Comparison of ENCODE assay signal across 29 mouse cellular contexts in the genomic region with DNA sequence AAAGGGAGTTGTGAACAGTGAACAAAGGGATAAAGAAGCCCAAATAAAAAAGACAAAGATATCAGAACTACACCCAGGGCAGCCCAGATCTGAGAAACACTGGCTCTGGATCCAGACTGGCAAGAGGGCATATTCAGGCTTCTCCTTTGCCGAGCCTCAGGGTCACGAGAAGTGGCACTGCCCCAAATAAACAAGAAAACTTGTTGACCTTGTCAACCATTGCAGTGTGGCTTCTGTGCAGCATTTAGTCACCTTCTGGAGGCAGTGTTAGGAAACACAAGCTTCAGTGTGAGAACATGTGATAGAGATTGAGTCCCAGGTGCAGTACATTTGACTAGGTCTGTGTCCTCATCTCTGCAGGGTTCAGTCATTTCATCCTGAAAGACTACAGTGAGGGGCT. TPM values are rescaled to one million over a fixed set of nuclear protein-coding genes. Genes with fewer than 3 reads are reported as not detected.
DNase-seq lines count a peak whose midpoint lies in the region; ATAC-seq lines count a peak whose summit lies in the region.
"Had no signal": no experiment of that assay in that cellular context is flagged by ENCODE, and none has a peak within 500 bp of the region (broad histone marks: within the 10 kb centered on the region; RNA-seq: fewer than 3 reads in every experiment).

No protein-coding gene starts in this region.

- no peak overlapping the region for H3K27ac ChIP-seq in heart, embryonic 12.5 days (ENCODE audit: poor library complexity, severe bottlenecking)
- no peak overlapping the region for H3K27ac ChIP-seq in kidney, embryonic 14.5 days (ENCODE audit: low read depth, low read length)
- H3K27ac ChIP-seq: embryonic facial prominence, embryonic 12.5 days; heart, embryonic 13.5 days; hindbrain, embryonic 12.5 days; limb, embryonic 10.5 days had no signal

- H3K9me3 ChIP-seq in heart, embryonic 12.5 days (replicated peaks) = no peaks in the 10 kb centered on the region
- H3K9me3 ChIP-seq in kidney, embryonic 14.5 days (ENCODE audit: control insufficient read depth, low read length) = no peaks in the 10 kb centered on the region
- H3K9me3 ChIP-seq: embryonic facial prominence, embryonic 12.5 days; heart, embryonic 13.5 days; hindbrain, embryonic 12.5 days; limb, embryonic 10.5 days had no signal

- ATAC-seq in heart, embryonic 12.5 days (ENCODE audit: insufficient number of reproducible peaks, low FRiP score) = no peak
- no peak for ATAC-seq in kidney, embryonic 14.5 days (ENCODE audit: low FRiP score, low TSS enrichment)
- ATAC-seq: CD4-positive, CD25-positive, alpha-beta regulatory T cell, adult 4 months; forebrain, postnatal 0 days; intestine, postnatal 0 days; liver, postnatal 0 days; lung, postnatal 0 days had no signal

- WGBS in heart, embryonic 12.5 days = 84% methylated on average over 2 of the region's 2 CpGs
- 68% methylated on average over 2 of the region's 2 CpGs for WGBS in kidney, embryonic 14.5 days

- H3K27me3 ChIP-seq in heart, embryonic 12.5 days (replicated peaks) = no peaks in the 10 kb centered on the region
- H3K27me3 ChIP-seq in kidney, embryonic 14.5 days (ENCODE audit: control insufficient read depth, insufficient read depth, low read length) = no peaks in the 10 kb centered on the region
- H3K27me3 ChIP-seq: embryonic facial prominence, embryonic 12.5 days; heart, embryonic 13.5 days; hindbrain, embryonic 12.5 days had no signal

- no peak overlapping the region for H3K4me3 ChIP-seq in heart, embryonic 12.5 days
- H3K4me3 ChIP-seq in kidney, embryonic 14.5 days (ENCODE audit: low read length) = no peak overlapping the region
- H3K4me3 ChIP-seq: embryonic facial prominence, embryonic 12.5 days; heart, embryonic 13.5 days; hindbrain, embryonic 12.5 days; limb, embryonic 10.5 days had no signal

- no peaks in the 10 kb centered on the region for H3K4me1 ChIP-seq in heart, embryonic 12.5 days (replicated peaks)
- H3K4me1 ChIP-seq in kidney, embryonic 14.5 days (ENCODE audit: control insufficient read depth, insufficient read depth, low read length) = no peaks in the 10 kb centered on the region
- H3K4me1 ChIP-seq: embryonic facial prominence, embryonic 12.5 days; heart, embryonic 13.5 days; hindbrain, embryonic 12.5 days; limb, embryonic 10.5 days had no signal

- H3K9ac ChIP-seq in heart, embryonic 12.5 days = no peak overlapping the region
- no peak overlapping the region for H3K9ac ChIP-seq in kidney, embryonic 14.5 days (ENCODE audit: low read depth, low read length)
- H3K9ac ChIP-seq: embryonic facial prominence, embryonic 12.5 days; forebrain, postnatal 0 days; heart, embryonic 13.5 days; hindbrain, embryonic 12.5 days; liver, postnatal 0 days had no signal

- H3K4me2 ChIP-seq in heart, embryonic 12.5 days = no peak overlapping the region
- H3K4me2 ChIP-seq in kidney, embryonic 14.5 days (replicated peaks; ENCODE audit: low read depth, low read length) = no peak overlapping the region
- H3K4me2 ChIP-seq: embryonic facial prominence, embryonic 12.5 days; heart, embryonic 13.5 days; hindbrain, embryonic 12.5 days; midbrain, embryonic 11.5 days had no signal

- DNase-seq in heart, adult 11 months = peak; percentile 89
- peak; percentile 14 for DNase-seq in kidney, adult 9 months
- peak; percentile 3 for DNase-seq in adrenal gland, adult 8-10 months
- peak; percentile 39 for DNase-seq in testis, postnatal 10 days (ENCODE audit: low spot score)
- DNase-seq in embryo, embryonic 9.5 days (ENCODE audit: extremely low spot score) = no peak
- DNase-seq: cerebellum, adult 11-12 months; cerebellum, postnatal 14 days; forebrain, postnatal 0 days; gastrocnemius, postnatal 25 days; liver; liver, postnatal 0 days had no signal

- H3K36me3 ChIP-seq in heart, embryonic 12.5 days = peaks cover 8% of the 10 kb centered on the region; the same call in 1 of the 2 replicates
- peaks cover 3% of the 10 kb centered on the region; the same call in 1 of the 2 replicates for H3K36me3 ChIP-seq in kidney, embryonic 14.5 days (ENCODE audit: control insufficient read depth, insufficient read depth, low read length)
- H3K36me3 ChIP-seq: embryonic facial prominence, embryonic 12.5 days; hindbrain, embryonic 12.5 days; limb, embryonic 10.5 days had no signal

RNA-seq across cellular contexts. Expression of gene Cyp2j8, which starts 15.1 kb away (rescaled TPM):
- not detected in 2 replicates for polyA plus RNA-seq in heart, embryonic 12.5 days (2016; fragmentation: Nextera tagmentation; extraction: Ambion mirVana)
- polyA plus RNA-seq in kidney, embryonic 14.5 days (2014; fragmentation: Nextera tagmentation; extraction: Ambion mirVana) = not detected in 2 replicates
- total RNA-seq in adrenal gland, adult 8-10 months (2022) = under 1 TPM in 1 of 4 experiments, not detected in 3; 0.22 TPM
- total RNA-seq: forebrain, postnatal 0 days; gastrocnemius, postnatal 25 days; heart, postnatal 25 days; layer of hippocampus, postnatal 14 days; left cerebral cortex, adult 8-10 months; midbrain, postnatal 0 days had no signal
- polyA plus RNA-seq: CD4-positive, CD25-positive, alpha-beta regulatory T cell, adult 4 months; embryonic facial prominence, embryonic 12.5 days; forebrain, embryonic 11.5 days; forebrain, postnatal 0 days; heart, embryonic 13.5 days; hindbrain, embryonic 12.5 days; limb, embryonic 10.5 days; liver, postnatal 0 days; lung, postnatal 0 days; midbrain, embryonic 11.5 days; neural tube, embryonic 14.5 days; stomach, embryonic 16.5 days; thymus, postnatal 0 days had no signal

RNA-seq across cellular contexts. Expression of gene Cyp2j6, which starts 31.2 kb away (rescaled TPM):
- 4.4 and 4.9 TPM in 2 replicates for polyA plus RNA-seq in heart, embryonic 12.5 days (2016; fragmentation: Nextera tagmentation; extraction: Ambion mirVana)
- polyA plus RNA-seq in kidney, embryonic 14.5 days (2014; fragmentation: Nextera tagmentation; extraction: Ambion mirVana) = 10.0 and 10.5 TPM in 2 replicates
- 1 to 10 TPM; 3.8 to 6.5 (median 5.0) TPM for total RNA-seq in adrenal gland, adult 8-10 months (2022)
- polyA plus RNA-seq: CD4-positive, CD25-positive, alpha-beta regulatory T cell, adult 4 months had no signal
